Mouse (Mus musculus): ENCODE data around the gene Ext2. TPM values are rescaled to one million over a fixed set of nuclear protein-coding genes. Genes with fewer than 3 reads are reported as not detected.

Ext2 gene
- total RNA-seq, 2 experiments from 2014 or later, result 60.2 to 61.4 TPM

DNA sequence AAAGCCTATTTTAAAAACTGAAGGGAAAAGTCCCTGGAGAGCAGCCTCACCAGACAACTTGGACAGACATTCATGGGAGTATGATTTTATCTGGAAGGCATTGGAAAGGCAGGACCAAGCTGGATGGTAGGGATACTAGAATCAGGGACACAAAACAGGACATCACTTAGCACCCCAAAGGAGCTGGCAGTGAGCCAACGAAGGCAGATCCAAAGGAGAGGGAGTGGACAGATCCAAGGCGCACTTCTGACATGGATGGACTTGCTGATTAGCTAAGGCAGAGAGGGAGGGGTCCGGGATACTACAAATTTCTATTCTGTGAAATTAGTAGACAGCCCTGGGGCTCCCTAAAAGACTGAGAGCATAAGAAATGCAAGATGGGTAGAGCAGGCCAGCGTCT, 16.8 kb downstream of the Ext2 start:
- no peak for DNase-seq

- no peak for DNase-seq
These were observed 17.3 kb downstream of the Ext2 start for GRCm38 (mm10) chr2:93805066-93805465.

- no peak for DNase-seq
These were observed 19.4 kb downstream of the Ext2 start for GRCm38 (mm10) chr2:93802947-93803346.

- DNase-seq, result no peak
These were observed 21.3 kb downstream of the Ext2 start for GRCm38 (mm10) chr2:93801097-93801496.

DNA sequence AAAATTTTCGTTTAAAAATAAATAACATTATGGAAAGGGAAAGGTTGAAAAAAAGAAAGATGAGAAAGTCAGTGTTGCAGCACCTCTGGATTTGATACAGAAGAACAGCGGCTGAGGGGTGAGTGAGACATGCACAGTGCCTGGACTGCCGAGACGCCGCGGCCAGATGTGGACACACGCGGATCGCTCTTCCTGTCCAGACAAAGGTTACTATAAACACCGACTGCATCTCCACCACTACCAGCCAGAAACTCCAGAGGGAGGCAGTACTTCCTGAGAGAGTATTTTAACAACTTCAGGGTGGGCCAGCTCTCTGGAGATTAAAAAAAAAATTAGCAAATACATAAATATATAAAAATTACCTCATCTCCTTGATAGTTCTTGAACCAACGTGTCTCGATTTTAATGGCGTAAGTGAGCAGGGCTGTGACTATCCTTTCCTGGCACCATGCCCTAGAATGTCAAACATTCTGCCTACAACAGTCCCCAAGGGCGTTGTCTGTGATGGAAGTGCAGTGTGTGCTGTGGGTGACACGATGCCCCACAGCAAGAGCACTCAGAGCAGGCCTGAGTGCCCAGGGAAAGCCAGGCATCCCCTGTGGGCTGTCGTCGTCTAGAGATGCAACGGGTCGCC, 25.1 kb downstream of the Ext2 start:
- peak; percentile 46 for DNase-seq

DNA sequence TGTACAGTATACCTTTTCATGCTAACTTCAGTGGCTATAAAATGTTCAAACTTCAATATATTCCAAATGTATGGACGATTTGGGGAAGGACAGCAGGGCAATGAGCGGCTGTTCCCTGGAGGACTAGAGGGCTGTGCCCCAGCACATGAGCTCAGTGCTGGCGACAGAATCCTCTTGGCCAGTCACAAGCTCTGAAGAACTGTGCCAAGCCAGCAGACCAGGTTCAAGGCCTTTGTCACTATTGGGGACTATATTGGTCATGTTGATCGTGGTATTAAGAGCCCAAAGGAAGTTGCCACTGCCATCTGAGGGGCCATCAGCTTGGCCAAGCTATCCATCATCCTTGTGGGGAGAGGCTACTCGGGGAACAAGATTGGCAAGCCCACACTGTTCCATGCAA, 28.0 kb downstream of the Ext2 start:
- DNase-seq, result no peak

- peak; percentile 56 for DNase-seq
These were observed 30.6 kb downstream of the Ext2 start for GRCm38 (mm10) chr2:93791516-93792499.

DNA sequence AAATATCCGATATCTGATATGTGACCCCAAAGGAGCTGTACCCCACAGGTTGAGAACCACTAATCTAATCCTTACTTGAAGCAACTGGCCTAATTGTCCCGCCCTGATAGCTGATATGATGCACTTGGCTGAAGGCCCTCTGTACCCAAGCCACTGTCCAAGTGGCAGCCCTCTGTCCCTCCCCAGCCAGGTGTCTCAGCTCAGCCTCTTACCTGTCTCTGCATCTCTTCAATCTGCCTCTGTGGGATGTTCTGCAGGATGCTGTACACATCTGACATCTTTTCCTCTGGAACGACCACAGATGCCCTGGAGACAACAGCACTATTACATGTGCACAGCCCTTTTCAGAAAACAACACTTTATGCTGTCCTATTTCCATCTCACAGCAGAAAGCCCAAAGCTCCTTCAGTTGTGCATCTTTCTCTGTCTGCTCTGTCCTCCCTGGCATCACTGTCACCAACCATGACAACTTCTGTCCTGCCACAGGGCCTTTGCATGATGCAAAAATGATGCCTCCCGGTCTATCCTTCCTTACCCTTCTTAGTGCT, 31.5 kb downstream of the Ext2 start:
- DNase-seq, result no peak

DNA sequence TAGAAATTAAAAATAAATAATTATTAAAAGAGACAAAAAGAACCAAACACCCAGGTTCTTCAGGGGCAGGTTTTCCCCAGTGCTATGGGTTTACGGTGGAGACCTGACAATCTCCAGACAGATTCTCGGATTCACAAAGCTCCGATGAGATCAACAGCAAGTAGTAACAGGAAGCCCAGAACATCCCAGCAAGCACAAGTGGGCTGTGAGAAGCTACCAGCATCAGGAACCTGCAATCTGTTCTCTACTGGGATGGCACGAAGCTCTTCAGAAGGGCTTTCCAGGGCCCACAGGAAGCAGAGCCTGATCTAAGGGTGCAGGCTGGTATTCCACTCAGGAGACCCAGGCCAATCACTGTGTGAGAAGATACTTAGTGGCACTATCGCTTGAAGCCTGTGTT, 33.8 kb downstream of the Ext2 start:
- DNase-seq, result no peak

- DNase-seq, result peak; percentile 84
These were observed 36.2 kb downstream of the Ext2 start for GRCm38 (mm10) chr2:93786175-93786574.

GRCm38 (mm10) chr2:93785432-93785798, 37.0 kb downstream of the Ext2 start:
- DNase-seq, result no peak

- no peak for DNase-seq
These were observed 37.5 kb downstream of the Ext2 start for GRCm38 (mm10) chr2:93784721-93785431.

- DNase-seq, result no peak
These were observed 38.3 kb downstream of the Ext2 start for GRCm38 (mm10) chr2:93783926-93784539.

GRCm38 (mm10) chr2:93782682-93783081, 39.7 kb downstream of the Ext2 start:
- no peak for DNase-seq

GRCm38 (mm10) chr2:93782156-93782555, 40.2 kb downstream of the Ext2 start:
- no peak for DNase-seq

DNA sequence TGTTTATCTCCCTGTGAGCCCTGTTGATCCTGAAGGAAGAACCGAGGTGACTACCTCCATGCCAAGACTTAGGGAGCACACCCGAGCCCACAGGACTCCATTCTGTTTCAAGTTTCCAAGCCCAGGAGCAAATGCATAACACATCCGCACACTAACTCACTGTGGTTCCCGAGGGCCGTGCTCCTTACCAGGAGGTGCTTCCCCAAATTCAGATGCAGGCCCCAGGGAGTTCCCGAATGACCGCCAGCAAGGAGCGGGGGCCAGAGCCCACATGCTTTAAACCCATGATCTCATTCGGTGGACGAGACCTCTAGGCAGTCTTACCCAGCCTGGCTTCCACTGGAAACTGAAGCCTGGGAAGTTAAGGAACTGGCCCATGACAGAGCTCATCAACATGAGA, 41.8 kb downstream of the Ext2 start:
- no peak for DNase-seq

- no peak for DNase-seq
These were observed 42.5 kb downstream of the Ext2 start for GRCm38 (mm10) chr2:93779897-93780208.

GRCm38 (mm10) chr2:93779081-93779896, 43.1 kb downstream of the Ext2 start:
- DNase-seq, result no peak

DNA sequence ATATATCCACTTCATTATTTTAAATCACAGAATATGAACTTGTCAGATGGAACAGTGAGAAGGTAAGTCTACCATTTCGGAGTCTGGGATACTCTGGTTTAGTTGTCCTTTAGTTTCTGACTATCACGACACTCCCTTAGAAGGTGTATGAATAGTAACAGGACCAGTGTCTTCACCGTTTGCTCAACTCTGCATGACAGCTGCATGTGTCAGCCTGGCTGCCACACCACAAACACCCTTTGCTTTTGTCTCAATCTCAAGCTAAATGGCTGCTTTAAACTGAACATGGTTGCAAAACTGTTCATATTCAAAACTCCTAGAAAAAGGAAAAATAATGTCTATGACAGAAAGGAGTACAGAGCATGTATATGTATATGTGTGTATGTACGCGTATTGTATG, 43.8 kb downstream of the Ext2 start:
- no peak for DNase-seq

DNA sequence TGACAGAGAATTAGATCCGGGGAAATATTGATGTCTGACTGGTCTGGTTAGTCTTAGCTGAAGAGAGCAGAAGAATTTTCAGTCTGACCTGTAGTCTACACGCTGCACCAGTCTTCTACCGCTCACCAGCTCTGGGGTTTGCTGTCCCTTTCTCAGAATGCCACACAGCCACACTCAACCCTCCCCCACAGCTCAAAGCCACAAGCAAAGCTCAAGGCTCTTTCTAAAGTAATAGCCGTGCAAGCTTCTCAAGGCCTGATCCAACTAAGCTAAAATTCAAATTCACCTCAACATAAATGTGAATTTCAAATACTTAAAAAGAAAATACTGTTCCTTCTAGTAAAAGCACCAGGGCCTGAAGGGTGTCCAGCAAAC, 45.3 kb downstream of the Ext2 start:
- no peak for DNase-seq

DNA sequence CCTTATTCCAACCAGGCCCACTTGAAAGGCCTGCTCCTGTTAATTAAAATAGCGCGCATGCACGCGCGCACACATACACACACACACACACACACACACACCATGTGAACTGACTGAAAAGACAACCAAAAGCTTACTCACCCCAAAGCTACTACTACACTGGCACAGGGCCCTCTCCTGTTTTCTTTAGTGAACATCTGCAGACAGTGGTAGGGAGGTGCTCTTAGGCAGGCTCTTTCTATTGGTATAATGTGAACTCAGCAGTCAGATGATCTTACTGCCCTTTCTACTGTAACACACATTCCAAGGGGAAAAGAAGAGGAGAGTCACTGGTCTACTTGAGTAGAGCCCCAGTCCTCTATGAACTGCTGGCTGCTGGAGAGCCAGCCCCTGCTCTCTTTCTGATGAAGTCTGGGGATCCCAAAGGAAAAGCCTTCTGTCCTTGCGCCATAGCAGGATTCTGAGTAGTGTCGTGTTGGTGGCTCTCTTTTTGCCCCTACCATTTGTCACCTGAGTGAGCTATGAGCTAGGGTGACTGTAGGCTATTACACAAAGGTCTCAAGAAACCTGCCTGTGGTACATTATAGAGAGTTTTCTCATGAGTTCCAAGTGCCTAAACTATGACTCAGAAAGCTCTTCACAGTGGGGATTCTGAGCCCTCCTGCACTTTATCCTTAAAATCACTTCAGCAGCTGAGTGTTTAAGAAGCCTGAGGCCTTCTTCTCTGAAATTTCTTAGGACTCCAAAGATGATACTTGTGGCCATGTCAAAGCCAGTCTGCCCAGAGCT, 45.9 kb downstream of the Ext2 start:
- no peak for DNase-seq

Data from heart, postnatal 4 days (tissue).